Mouse (Mus musculus) cerebellum, postnatal 36 days (tissue): ENCODE data around the gene Fiz1.

Experiments used
- DNase-seq, 2 experiments: peaks; one replicate each; pipeline ENCODE4 v3.0.0; 2021 to 2022; ENCODE audit warnings: mixed read lengths in 2 of 2

The Fiz1 gene

DNA sequence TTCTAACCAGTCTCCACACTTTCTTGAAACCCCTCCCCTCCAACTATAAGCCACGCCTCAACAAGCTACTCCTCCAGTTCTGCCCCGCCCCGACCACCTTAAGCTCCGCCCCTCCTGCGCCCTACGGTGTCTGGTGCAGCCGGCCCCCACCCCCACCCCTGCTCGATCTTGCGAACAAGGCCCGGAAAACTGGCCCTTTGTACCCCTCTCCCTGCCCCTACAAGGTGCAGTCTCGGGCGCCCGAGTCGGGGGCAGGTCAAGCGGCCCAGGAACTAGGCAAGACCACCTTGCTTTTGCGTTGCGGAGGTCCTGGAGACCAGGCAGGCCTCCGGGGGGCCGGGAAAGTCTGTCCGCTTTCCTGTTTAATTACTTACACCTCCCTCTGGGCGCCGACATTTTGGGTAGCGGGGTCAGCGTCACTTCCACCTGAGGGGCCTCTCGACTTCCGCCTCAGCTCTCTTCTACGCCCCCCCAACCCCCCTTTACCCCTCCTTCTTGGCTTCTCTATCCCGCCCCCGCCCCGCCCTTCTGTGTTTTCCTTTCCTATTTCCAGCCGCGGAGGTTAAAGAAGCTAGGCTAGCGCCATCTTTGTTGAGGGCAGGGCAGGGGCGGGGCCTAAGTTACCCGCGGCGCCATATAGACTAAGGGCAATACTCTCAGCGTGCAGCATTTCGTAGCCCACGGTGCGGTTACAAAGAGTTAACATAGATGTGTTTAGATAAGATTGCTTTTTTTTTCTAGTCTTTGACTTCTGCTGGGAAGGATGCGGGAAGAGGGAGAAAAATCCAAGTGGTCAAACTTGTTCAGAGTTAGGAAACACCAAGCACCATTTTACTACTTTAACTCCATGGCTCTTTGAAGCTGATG, at the start of gene Fiz1, which contains the start of gene Zfp524:
Fiz1 (minus strand) TSS at position 447 of the 867 bp plus-strand sequence.
Zfp524 (plus strand) TSS at position 165 of the 867 bp plus-strand sequence.
- peak; percentile 95 to 98 for DNase-seq

DNA sequence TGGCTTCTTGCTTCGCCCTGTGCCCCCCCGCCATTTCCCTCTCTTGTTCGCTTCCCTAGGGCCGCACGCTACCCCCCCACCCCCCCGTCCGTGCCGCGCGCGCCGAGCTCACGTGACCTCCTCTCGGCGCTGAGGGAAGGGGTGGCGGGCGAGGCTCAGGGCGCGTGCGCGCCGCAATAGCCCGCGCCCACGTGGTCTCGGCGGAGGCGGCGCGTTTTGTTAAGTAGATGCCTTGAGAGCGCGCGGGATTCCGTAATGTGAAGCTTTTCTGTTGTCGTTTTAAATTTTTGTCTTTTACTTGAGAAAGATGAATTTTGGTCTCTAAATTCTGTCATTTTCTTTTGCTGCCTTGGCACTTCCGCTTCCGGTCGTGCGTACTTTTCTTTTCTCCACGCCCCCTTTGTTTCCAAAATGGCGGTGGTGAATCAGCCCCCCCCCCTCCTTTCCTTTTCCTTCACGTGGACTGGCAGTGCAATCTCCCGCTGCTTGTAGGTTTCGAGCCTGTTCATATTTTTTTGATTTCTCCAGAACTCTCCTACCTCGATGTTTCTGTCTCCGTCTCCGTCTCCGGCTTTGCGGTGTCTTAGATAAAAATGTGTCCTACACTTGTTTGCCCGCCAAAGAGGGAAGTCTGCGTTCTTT, 48.0 kb upstream of the Fiz1 start:
- DNase-seq = no peak

DNA sequence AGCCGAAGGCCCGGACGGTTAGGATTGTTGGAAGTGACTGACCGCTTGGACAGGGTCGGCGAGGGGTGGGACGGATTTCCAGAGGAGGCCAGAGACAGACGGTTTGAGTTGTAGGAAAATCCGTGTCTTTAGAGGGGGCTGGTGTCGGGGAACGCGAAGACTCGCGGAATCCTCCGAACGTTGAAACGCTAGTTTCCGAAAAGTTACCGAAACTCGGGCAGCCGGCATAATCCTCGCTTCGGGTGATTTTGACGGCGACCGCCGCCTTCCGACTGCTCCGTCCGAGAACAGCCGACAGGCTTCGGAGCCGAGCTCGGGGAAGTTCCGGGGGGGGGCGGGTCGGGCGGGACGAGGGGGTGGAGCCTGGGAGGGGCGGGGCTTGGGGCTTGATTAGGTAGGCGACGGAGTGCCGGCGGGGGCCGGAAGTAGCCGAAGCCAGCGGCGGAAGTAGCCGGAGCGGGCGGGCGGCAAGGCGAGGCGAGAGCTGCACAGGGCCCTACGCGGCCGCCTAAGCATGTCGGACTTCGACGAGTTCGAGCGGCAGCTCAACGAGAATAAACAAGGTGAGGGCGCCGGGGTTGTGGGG, 47.4 kb upstream of the Fiz1 start, which contains the start of gene U2af2:
U2af2 (plus strand) TSS at position 370 of the 586 bp plus-strand sequence.
- peak; percentile 94 to 96 for DNase-seq

DNA sequence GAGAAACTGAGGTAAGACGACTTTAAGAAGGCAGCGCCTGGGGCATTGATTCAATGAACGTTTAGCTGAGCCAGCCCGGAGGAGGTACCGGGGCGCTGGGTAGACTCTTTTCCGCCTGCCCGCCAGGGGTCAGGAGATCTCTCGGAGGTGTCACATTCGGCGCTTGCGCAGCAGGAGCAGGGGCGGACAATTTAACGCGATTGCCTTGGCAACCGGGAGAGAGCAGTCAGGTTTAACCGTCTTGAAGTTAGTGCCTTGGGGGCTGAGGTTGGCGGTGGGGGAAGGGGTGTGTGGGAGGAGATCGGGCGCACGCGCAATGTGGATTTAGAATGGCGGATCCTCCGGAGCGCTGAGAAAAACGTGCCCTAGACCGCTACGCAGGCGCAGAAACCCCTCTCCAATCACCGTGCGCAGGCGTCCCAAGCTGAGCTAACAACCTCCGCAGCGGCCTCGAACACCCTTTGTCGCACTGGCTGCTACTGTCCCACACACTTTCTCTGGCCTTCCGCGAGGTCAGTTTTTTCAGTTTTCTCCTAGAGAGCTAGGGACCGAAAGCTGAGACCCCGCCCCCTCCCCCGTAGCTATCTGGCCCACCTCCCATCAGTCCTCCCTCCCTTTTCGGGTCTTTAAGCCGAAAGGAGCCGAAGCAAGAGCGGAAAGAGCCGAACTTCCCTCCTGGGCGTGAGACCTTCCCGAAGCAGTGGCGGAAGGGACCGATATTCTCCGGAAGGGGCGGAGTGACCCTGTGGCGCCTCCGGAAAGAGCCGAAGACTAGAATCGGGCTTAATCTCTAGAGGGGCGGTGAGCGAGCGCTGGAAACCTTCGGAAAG, 46.7 kb upstream of the Fiz1 start:
- peak; percentile 99 to 100 for DNase-seq

DNA sequence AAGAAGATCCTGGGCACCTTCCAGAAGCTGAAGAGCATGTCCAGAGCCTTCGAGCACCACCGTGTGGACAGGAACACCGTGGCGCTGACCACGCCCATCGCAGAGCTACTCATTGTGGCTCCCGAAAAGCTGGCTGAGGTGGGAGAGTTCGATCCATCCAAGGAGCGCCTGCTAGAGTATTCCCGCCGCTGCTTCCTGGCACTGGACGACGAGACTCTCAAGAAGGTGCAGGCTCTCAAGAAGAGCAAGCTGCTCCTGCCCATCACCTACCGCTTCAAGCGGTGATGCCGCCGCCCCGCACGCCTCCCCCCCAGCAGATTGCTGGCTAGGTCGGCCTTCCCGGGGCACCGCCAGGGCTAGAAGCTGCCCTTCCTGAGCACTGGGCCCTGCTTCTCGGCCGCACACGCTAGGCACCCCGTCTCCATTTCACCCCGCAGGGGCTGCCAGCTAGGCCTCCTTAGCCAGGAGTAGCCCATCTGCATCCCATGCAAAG, 45.8 kb upstream of the Fiz1 start:
- DNase-seq = peak; percentile 86 to 87

DNA sequence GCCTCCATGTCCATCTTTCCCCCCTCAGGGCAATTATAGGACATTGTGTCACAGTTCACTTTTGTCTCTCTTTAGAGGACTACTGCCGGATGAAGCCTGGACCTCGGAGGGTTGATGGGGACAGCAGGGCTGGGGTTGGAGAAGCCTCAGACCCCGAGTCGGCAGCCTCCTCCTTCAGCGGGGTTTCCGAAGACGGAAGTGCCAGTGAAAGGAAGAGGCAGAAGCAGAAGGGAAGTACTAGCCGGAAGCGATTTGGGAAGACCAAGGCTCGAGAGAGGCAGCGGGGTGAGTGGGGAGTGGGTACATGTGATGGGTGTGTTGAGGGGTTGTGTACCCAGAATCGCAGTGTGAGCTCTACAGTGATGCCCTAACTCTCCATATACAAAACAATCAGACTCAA, 44.9 kb upstream of the Fiz1 start:
- DNase-seq = no peak

DNA sequence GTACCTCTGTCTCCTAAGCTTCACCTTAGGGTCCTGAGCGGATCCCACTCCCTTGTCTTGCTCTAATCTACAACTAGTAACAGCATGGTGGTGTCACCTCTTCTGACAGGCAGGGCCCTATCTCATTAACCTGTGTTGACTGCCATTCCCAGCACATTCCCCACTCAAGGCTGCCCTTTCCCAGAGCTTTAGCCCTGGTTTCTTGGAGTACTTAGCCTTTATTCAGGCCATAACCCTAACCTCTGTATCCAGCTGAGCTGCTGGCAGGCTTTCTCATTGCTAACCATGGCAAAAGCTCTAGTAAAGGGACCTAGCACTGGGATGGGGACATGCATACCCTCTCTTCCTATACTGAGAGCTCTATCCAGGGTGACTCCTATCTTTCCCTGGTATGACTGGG, 44.1 kb upstream of the Fiz1 start:
- no peak for DNase-seq

DNA sequence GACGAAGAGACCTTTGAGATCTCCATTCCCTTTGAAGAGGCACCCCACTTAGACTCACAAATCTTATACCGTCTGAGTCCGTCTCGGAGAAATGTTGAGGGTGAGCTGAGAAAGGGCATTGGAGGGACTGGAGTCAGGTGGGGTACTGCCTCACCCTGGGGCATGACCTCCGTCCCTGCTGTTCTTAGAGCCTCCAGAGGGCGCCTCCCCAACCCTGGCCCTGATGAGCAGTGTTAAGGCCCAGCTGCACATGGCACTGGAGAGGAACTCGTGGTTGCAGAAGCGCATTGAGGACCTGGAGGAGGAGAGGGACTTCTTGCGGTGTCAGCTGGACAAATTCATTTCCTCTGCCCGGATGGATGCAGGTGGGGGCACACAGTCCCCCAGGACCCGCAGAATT, 43.3 kb upstream of the Fiz1 start:
- no peak for DNase-seq

DNA sequence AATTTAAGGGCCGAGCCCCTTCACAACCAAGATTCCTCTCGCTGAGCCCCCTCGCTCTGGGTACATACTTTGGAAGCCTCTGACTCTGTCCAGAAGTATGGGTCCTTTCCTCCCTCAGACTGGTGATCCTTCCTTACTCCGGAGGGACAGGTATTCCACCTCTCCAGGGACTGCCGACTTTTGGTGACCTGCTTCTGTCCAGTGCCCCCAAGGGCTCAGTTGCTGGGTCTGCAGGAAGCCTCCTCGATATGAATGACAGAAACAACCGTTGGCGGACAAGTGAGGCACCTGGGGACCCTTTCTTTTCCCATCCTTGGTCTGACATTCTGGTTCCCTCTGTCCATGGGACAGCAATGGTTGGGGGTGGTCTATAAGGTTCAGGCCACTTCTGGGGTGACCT, 42.9 kb upstream of the Fiz1 start:
- DNase-seq = no peak

DNA sequence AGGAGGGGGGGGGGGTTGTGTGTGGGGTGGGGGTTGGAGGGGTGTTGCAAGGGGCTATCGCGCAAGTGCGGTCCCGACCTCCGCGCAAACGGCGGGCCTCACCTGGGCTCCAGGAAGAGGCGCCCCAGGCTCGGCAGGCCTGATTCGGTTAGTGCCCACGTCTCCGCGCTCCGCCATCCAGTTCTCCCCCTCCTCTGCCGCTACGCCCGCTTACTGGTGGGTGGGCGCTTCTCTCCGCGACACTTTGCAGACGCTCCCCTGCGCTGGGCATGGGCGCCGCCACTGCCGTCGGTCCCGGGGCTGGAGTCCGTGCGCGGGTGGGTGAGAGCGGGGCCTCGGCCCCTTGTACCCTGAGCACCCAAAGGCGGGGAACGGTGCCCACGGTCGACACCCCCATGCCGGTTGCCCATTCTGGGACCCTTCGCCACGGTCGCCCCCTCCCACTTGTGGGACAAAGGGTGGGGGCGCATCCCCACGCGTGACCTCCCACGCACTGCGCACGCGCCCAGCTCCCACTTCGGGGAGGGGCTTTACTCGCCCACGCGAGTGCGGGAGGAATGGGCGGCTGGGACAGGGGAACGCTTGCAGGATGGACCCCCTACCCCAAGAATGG, 42.3 kb upstream of the Fiz1 start:
- DNase-seq = peak; percentile 52 to 62

DNA sequence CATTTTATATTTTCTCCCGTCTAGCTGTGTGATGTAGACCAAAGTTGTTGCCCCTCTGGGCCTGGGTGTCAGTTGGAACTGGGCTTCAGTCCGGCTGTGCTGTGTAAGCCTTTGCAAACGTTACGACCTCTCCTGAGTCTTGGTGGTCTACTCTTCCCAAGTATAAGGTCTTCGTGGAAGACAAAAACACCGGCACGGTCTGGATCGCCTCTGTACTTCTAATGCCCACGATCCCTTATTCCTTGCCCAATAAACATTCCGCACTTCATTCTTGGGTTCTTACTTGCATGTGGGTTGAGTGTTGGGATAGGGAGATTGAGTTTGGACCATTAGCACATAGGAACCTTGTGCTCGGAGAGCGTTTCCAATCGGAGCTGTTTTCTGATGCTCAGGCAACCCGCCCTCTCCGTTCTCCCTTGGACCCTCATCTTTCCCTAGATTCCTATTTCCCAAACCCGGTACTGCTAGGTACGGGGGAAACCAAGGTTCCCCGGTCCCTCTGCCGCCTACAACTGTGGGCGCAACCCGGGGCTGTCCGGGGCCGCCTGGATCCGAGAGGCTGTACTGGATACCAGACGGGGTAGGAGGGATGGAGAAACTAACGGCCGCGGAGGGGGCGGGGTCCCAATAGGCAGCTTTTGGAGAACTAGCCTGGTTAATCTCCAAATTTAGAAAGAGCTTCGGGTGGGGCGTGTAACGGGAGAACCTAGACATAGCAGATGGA, 39.1 kb upstream of the Fiz1 start:
- peak; percentile 48 to 51 for DNase-seq

DNA sequence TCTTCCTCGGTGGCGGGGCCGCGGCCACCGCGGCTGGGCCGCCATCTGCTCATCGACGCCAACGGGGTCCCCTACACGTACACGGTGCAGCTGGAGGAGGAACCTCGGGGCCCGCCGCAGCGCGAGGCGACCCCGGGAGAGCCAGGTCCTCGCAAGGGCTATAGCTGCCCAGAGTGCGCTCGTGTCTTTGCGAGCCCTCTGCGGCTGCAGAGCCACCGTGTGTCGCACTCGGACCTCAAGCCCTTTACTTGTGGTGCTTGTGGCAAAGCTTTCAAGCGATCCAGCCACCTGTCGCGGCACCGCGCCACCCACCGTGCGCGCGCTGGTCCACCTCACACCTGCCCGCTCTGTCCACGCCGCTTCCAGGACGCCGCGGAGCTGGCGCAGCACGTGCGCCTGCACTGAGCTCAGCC, 38.4 kb upstream of the Fiz1 start:
- DNase-seq = no peak

DNA sequence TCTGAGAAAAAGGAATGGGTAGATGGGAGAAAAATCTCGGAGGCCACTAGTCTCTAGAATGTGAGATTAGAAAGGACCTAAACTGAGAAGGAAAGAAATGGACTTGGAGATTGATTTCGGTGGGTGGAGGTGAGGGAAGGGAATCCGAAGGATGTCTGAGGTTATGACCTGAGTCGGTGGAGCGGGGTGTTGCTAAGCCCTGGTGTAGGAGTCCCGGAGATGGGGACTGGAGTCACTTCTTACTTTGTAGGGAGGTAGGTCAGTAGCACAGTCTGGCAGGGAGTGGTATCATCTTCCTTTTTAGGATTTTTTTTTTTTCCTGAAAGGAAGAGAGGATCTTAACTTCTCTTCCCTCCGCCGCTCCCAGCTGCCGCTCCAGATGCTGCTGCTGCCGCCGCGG, 37.9 kb upstream of the Fiz1 start:
- no peak for DNase-seq

DNA sequence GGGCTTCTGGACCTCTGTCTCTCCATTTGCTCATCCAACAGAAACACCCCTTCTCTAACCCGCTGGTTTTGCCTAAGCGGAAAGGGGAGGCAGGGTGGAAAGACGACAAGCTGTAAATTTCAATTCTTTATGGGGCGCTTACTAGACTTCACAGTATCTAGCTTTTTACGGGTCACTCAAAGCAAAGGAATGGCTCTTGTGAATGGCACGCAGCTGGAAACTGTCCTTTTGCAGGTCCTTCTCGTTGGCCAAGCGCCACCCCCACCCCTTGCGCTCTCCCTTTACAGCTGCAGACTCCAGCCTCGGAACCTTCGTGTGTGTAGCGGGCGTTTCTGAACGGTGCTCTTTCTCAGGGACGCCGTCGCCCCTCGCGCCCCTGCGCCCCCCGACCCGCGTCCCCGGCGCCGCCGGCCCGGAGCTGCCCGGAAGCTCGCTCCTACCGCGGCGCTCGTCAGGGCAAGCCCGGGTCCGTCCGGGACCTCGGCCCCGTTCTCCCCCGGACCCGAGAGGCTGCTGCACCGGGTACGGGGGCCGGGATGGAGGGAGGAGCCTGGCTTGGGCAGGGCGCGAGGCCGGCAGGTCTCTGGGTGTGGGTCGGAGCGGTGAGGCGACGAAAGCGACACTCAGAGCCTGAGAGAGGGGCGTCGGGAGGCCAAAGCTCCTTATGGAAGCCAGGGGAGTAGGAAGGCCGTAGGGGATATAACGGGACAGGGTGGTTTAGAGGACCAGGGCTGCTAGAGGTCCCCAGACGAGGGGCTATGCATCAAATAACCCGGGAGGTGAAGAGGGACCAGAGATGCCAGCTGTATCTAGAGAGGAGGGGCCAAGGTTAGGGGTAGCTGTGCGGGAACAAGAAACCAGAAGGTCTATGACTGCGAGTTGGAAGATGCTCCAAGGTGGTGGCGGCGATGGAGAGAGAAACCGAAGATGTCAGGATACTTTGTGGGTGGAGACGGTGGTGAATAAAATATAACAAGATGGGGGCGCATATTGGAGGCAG, 37.0 kb upstream of the Fiz1 start, which contains the start of gene Zfp580:
Zfp580 (plus strand) TSS at position 346 of the 1,000 bp plus-strand sequence.
- peak; percentile 87 to 88 for DNase-seq

DNA sequence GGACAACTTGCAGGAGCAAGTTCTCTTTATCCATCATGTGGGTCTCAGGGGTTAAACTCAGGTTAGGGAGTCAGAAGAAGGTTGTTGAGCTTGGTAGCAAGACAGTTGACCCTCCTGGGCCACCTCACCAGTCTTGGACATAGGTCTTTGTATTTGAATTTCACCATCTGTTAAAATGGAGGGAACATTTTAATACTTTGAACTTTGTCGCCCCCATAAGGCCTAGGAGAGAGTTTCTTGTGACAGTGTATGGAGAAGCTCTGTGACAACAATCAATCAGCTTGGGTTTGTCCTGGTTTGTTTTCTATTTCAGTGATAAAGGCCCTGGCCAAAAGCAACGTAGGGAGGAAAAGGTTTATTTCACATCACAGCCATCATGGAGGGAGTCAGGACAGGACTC, 32.8 kb upstream of the Fiz1 start:
- no peak for DNase-seq

DNA sequence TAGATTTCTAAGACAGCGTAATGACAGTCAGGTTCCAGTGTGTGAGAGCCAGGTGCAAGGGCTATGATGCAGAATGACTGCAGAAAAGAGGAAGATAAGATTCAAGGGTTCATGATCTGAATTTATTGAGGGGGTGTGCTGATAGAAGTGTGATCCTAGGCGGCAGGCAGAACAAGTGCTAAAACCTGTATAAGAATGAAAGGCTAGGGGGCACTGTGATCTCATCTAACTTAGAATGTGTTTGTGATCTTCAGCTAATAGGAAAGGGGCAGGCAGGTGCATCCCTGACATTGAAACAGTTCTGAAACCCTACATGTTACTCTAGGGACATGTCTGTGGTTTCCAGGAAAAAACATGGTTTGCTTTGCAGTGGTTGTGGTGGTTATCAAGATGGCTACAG, 31.6 kb upstream of the Fiz1 start:
- DNase-seq = no peak

DNA sequence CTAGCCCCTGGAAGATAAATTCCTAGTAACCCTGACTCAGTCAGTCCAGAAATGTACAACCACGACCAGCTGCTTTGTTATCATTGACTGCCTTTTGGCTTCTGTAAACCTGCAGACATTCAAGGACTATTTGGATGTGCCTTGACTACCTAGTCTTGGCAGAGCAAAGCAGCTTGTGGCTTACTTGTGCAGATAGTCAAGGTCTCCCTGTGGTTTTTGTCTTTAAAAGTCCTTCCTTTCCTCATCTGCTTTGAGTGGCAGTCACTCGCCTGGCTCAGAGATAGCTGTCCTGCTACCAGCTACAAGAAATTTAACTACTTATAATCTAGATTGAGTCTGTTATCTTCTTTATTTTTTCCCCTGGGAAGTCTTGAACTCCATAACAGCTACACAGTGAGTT, 30.5 kb upstream of the Fiz1 start:
- DNase-seq = no peak

DNA sequence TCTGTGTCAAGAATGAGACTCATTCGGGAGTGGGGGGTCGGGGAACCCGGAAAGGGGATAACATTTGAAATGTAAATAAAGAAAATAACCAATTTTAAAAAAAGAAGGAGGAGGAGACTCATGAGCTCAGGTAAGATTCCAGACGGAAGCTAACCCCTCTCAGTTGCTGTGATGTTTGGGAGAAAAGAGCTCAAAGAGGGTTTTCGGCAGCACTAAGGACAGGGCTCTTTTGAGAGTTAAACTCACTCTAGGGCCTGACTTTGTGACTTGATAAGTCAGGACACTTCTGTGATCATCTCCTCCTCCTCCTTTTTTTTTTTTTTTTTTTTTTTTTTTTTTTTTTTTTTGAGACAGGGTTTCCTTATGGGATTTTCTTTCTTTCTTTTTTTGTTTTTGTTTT, 24.4 kb upstream of the Fiz1 start:
- no peak for DNase-seq

DNA sequence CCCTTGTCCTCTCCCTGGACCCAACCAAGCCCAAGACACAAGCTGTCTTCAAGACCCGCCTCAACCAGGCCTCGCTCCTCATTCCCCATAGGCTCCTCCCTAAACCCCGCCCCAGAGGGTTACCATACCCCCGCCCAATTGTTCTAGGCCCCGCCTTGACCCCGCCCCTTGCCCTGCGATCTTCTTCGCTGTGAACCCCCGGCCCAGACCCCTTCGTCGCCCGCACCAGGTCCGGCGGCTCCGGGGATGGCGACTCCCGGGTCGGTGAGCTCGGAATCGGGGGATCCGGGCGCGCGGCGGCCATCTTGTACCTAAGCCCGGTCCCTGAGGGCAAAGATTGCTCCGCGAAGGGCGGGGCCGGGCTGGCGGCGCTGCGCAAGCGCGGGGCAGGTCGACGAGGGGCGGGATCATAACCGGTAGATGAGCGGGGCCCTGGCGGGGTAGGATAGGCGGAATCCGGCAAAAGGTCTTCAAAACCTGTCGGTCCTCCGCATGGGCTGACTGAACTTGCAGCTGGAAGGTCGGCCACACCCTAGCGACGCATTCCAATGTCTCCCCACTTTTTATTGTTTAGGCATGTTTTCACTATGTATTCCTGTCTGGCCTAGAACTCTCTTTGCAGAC, 23.7 kb upstream of the Fiz1 start, which contains the start of gene Zfp784:
Zfp784 (minus strand) TSS at position 338 of the 624 bp plus-strand sequence.
- DNase-seq = peak; percentile 92 to 93
